Mouse (Mus musculus): ENCODE measurements around the gene Tssk3.

GRCm38 (mm10) chr4:129516925-129517324 is 26.1 kb upstream of the Tssk3 start:
- no peak for TF ChIP-seq CTCF (IDR thresholded peaks at IDR 0.05; ENCODE audit: borderline replicate concordance, insufficient read depth, low read length)
- no peak for TF ChIP-seq POLR2A (IDR thresholded peaks at IDR 0.05; ENCODE audit: low read depth, low read length)

Data from embryonic fibroblast, embryonic 13.5 days (primary cell).